Mouse (Mus musculus) ES-E14 (cell line): Measurements from ENCODE around the gene Prkcz. TPM values are rescaled to one million over a fixed set of nuclear protein-coding genes. Genes with fewer than 3 reads are reported as not detected.

ENCODE experiments used
- DNase-seq: peaks from one replicate; pipeline ENCODE4 v3.0.0-alpha.2; 2013; ENCODE audit warnings: low read depth, low spot score
- H3K27ac ChIP-seq: 2 replicates; pipeline ENCODE4 v1.5.1; 2012; ENCODE audit warnings: low read depth, mild to moderate bottlenecking, low read length, moderate library complexity, mixed read lengths; ENCODE audit not compliant: poor library complexity, insufficient read depth, severe bottlenecking
- H3K36me3 ChIP-seq: 2 replicates; pipeline ENCODE4 v1.6.1; 2012; ENCODE audit warnings: mild to moderate bottlenecking, low read length, moderate library complexity, mixed read lengths; ENCODE audit not compliant: control insufficient read depth, poor library complexity, insufficient read depth, severe bottlenecking
- H3K4me1 ChIP-seq, 2 experiments: fragments of 150-350 bp in 1 of 2; sonication (generic) in 1 of 2; 2 replicates each; pipeline ENCODE4 v1.6.1; 2012; ENCODE audit warnings: low read length in 2 of 2, mild to moderate bottlenecking in 1 of 2, mixed read lengths in 1 of 2; ENCODE audit not compliant: control insufficient read depth in 2 of 2, insufficient read depth in 2 of 2, poor library complexity in 1 of 2
- H3K4me3 ChIP-seq, 2 experiments: fragments of 150-350 bp in 1 of 2; sonication (generic) in 1 of 2; 2 replicates each; pipeline ENCODE4 v1.5.1; 2012; ENCODE audit warnings: low read length in 2 of 2, low read depth in 1 of 2, mild to moderate bottlenecking in 1 of 2, mixed read lengths in 1 of 2; ENCODE audit not compliant: insufficient read depth in 1 of 2, poor library complexity in 1 of 2, severe bottlenecking in 1 of 2
- H3K9ac ChIP-seq: 2 replicates; pipeline ENCODE4 v1.6.1; 2012; ENCODE audit warnings: low read depth, mild to moderate bottlenecking, low read length, mixed read lengths; ENCODE audit not compliant: poor library complexity, insufficient read depth, severe bottlenecking
- H3K9me3 ChIP-seq: fragments of 150-350 bp; sonication (generic); 2 replicates; pipeline ENCODE4 v1.6.1; 2012; ENCODE audit warnings: low read depth, mild to moderate bottlenecking, low read length; ENCODE audit not compliant: control insufficient read depth, insufficient read depth
- CHD2 ChIP-seq: IDR thresholded peaks from 2 replicates; pipeline ENCODE4 v1.6.1; 2014; ENCODE audit warnings: mild to moderate bottlenecking, low read depth, low read length, inconsistent platforms
- HCFC1 ChIP-seq: IDR thresholded peaks from 2 replicates; pipeline ENCODE4 v1.6.1; 2012; ENCODE audit warnings: low read length, inconsistent platforms, borderline replicate concordance; ENCODE audit not compliant: insufficient read depth
- MAFK ChIP-seq: IDR thresholded peaks from 2 replicates; pipeline ENCODE4 v1.6.1; 2014; ENCODE audit warnings: mild to moderate bottlenecking, low read depth, low read length, inconsistent platforms; ENCODE audit not compliant: insufficient read depth
- ZC3H11A ChIP-seq: IDR thresholded peaks from 2 replicates; pipeline ENCODE4 v1.6.1; 2012; ENCODE audit warnings: low read depth, mild to moderate bottlenecking, inconsistent platforms, low read length, borderline replicate concordance
- ZNF384 ChIP-seq: IDR thresholded peaks from 2 replicates; pipeline ENCODE4 v1.6.1; 2012; ENCODE audit warnings: low read depth, low read length, inconsistent platforms
- in situ Hi-C, 2 experiments: fragments of 600-800 bp; cut with MboI; formaldehyde crosslinking; loops; one replicate each; pipeline ENCODE4 v1.15.1; 2025; ENCODE audit warnings: low sequenced_read_pairs in 2 of 2, inconsistent platforms in 1 of 2; ENCODE audit not compliant: unreplicated experiment in 2 of 2
- total RNA-seq: library from RNA; depleted of rRNA; stranded (reverse); fragments of 300-350 nt; gene quantifications from 2 replicates; pipeline ENCODE4 v1.2.3, GENCODE M21; 2012

The Prkcz gene
- total RNA-seq, 1 experiment = 17.0 TPM

GRCm38 (mm10) chr4:155371797-155372735 is 10.9 kb upstream of the Prkcz start:
- H3K27ac ChIP-seq = no peak overlapping the region

GRCm38 (mm10) chr4:155370737-155371715 is 9.9 kb upstream of the Prkcz start:
- no peaks in the 10 kb centered on the region for H3K9me3 ChIP-seq
- no peak overlapping the region for H3K9ac ChIP-seq
- H3K4me1 ChIP-seq = peaks cover 0 to 3% of the 10 kb centered on the region in 2 experiments; a peak in 1 of 4 replicates
- in situ Hi-C loops = no loop called here
- no peak for DNase-seq
- TF ChIP-seq CHD2 (no peak), ZC3H11A (no peak), MAFK (no peak), HCFC1 (no peak), ZNF384 (no peak)
- H3K36me3 ChIP-seq = no peaks in the 10 kb centered on the region
- no peak overlapping the region for H3K27ac ChIP-seq
- no peak overlapping the region for H3K4me3 ChIP-seq

More at GRCm38 (mm10) chr4:155371797-155372735, 10.9 kb upstream of the Prkcz start:
- no peak for DNase-seq
- Histone ChIP-seq H3K4me1 (no peaks in the 10 kb centered on the region; a peak in 1 of 4 replicates), H3K9ac (no peak overlapping the region), H3K36me3 (no peaks in the 10 kb centered on the region), H3K4me3 (no peak overlapping the region), H3K9me3 (no peaks in the 10 kb centered on the region)
- TF ChIP-seq CHD2 = no peak
- TF ChIP-seq MAFK = no peak
- in situ Hi-C loops = no loop called here

- Histone ChIP-seq H3K4me1 (peaks cover 0 to 3% of the 10 kb centered on the region in 2 experiments; a peak in 1 of 4 replicates), H3K27ac (no peak overlapping the region), H3K4me3 (peak overlapping the region in 1 of 2 experiments; percentile 41; a peak in 1 of 4 replicates), H3K9ac (0 out of 2 replicates have a peak overlapping the region, but pooled peaks have one; percentile 39), H3K9me3 (no peaks in the 10 kb centered on the region), H3K36me3 (no peaks in the 10 kb centered on the region; the same call in 1 of the 2 replicates)
- TF ChIP-seq HCFC1 (no peak), MAFK (no peak), ZNF384 (no peak), CHD2 (no peak), ZC3H11A (no peak)
- in situ Hi-C loops = no loop called here
- DNase-seq = peak; percentile 73
These were observed 7.5 kb upstream of the Prkcz start for GRCm38 (mm10) chr4:155368684-155369083.

GRCm38 (mm10) chr4:155367739-155368138 is 6.6 kb upstream of the Prkcz start:
- in situ Hi-C loops = no loop called here
- H3K4me1 ChIP-seq = peaks cover 0 to 3% of the 10 kb centered on the region in 2 experiments; a peak in 1 of 4 replicates
- no peaks in the 10 kb centered on the region; the same call in 1 of the 2 replicates for H3K36me3 ChIP-seq
- H3K4me3 ChIP-seq = no peak overlapping the region
- H3K9me3 ChIP-seq = no peaks in the 10 kb centered on the region
- H3K9ac ChIP-seq = no peak overlapping the region
- no peak for DNase-seq
- no peak overlapping the region for H3K27ac ChIP-seq
- no peak for TF ChIP-seq ZNF384
- TF ChIP-seq MAFK = no peak
- TF ChIP-seq CHD2 = no peak
- no peak for TF ChIP-seq HCFC1
- no peak for TF ChIP-seq ZC3H11A
